Mouse (Mus musculus) MEL (cell line): ENCODE measurements around the gene Npy. TPM values are rescaled to one million over a fixed set of nuclear protein-coding genes. Genes with fewer than 3 reads are reported as not detected.

Experiments
- DNase-seq: peaks from one replicate; pipeline ENCODE4 v3.0.0; 2011; ENCODE audit warnings: low read depth, low spot score
- H3K27ac ChIP-seq: 2 replicates; pipeline ENCODE4 v1.5.1; 2012; ENCODE audit warnings: low read depth, mild to moderate bottlenecking, control low read depth, low read length, moderate library complexity; ENCODE audit not compliant: control insufficient read depth
- H3K27me3 ChIP-seq, 2 experiments: fragments of 150-350 bp in 1 of 2; sonication (generic) in 1 of 2; 2 replicates each; pipeline ENCODE4 v1.6.1; 2012; ENCODE audit warnings: low read length in 2 of 2, mild to moderate bottlenecking in 2 of 2, improper control_type of control experiment in 1 of 2, moderate library complexity in 1 of 2; ENCODE audit not compliant: insufficient read depth in 2 of 2, control insufficient read depth in 1 of 2
- H3K36me3 ChIP-seq, 2 experiments: 2 replicates each; pipeline ENCODE4 v1.6.1; 2012 to 2014; ENCODE audit warnings: low read length in 2 of 2, improper control_type of control experiment in 1 of 2, inconsistent platforms in 1 of 2, mild to moderate bottlenecking in 1 of 2; ENCODE audit not compliant: insufficient read depth in 2 of 2, control insufficient read depth in 1 of 2
- H3K4me1 ChIP-seq, 2 experiments: fragments of 150-350 bp in 1 of 2; sonication (generic) in 1 of 2; 2 replicates each; pipeline ENCODE4 v1.6.1; 2012; ENCODE audit warnings: low read length in 2 of 2, improper control_type of control experiment in 1 of 2, mild to moderate bottlenecking in 1 of 2; ENCODE audit not compliant: insufficient read depth in 2 of 2, control insufficient read depth in 1 of 2
- H3K4me3 ChIP-seq, 2 experiments: fragments of 150-350 bp in 1 of 2; sonication (generic) in 1 of 2; 2 replicates each; pipeline ENCODE4 v1.5.1; 2012; ENCODE audit warnings: low read depth in 2 of 2, low read length in 2 of 2, mild to moderate bottlenecking in 2 of 2, moderate library complexity in 2 of 2, control low read depth in 1 of 2, improper control_type of control experiment in 1 of 2; ENCODE audit not compliant: control insufficient read depth in 1 of 2, insufficient read depth in 1 of 2
- H3K79me2 ChIP-seq: 2 replicates; pipeline ENCODE4 v1.6.1; 2012; ENCODE audit warnings: mild to moderate bottlenecking, low read length, moderate library complexity; ENCODE audit not compliant: control insufficient read depth, poor library complexity, insufficient read depth
- H3K9ac ChIP-seq: 2 replicates; pipeline ENCODE4 v1.6.1; 2012; ENCODE audit warnings: low read depth, mild to moderate bottlenecking, control low read depth, low read length, moderate library complexity; ENCODE audit not compliant: control insufficient read depth, poor library complexity, severe bottlenecking
- H3K9me3 ChIP-seq: fragments of 150-350 bp; sonication (generic); replicated peaks from 2 replicates; pipeline ENCODE4 v1.6.1; 2012; ENCODE audit warnings: mild to moderate bottlenecking, low read length, improper control_type of control experiment, moderate library complexity; ENCODE audit not compliant: insufficient read depth
- CHD1 ChIP-seq: IDR thresholded peaks from 2 replicates; pipeline ENCODE4 v1.6.1; 2012; ENCODE audit warnings: low read depth, mild to moderate bottlenecking, inconsistent platforms, low read length, improper control_type of control experiment
- ELF1 ChIP-seq: IDR thresholded peaks from 2 replicates; pipeline ENCODE4 v1.6.1; 2014; ENCODE audit warnings: low read depth, mild to moderate bottlenecking, inconsistent platforms, low read length, improper control_type of control experiment, moderate library complexity
- GABPA ChIP-seq: IDR thresholded peaks from 2 replicates; pipeline ENCODE4 v1.6.1; 2012; ENCODE audit warnings: low read depth, mild to moderate bottlenecking, inconsistent platforms, low read length, improper control_type of control experiment, moderate library complexity
- GATA1 ChIP-seq: IDR thresholded peaks from 2 replicates; pipeline ENCODE4 v1.6.1; 2011; ENCODE audit warnings: low read depth, low read length, improper control_type of control experiment
- JUND ChIP-seq: IDR thresholded peaks from 2 replicates; pipeline ENCODE4 v1.6.1; 2011; ENCODE audit warnings: low read depth, mild to moderate bottlenecking, improper control_type of control experiment, low read length
- KAT2A ChIP-seq: conservative IDR thresholded peaks from 2 replicates; pipeline ENCODE4 v1.6.1; 2012; ENCODE audit warnings: low read depth, low read length, improper control_type of control experiment, inconsistent platforms
- MAX ChIP-seq: IDR thresholded peaks from 2 replicates; pipeline ENCODE4 v1.6.1; 2011; ENCODE audit warnings: low read length, improper control_type of control experiment
- MEF2A ChIP-seq: IDR thresholded peaks from 2 replicates; pipeline ENCODE4 v1.6.1; 2014; ENCODE audit warnings: low read depth, mild to moderate bottlenecking, inconsistent platforms, low read length, improper control_type of control experiment; ENCODE audit not compliant: poor library complexity, insufficient replicate concordance, severe bottlenecking; ENCODE audit errors: extremely low read depth
- MXI1 ChIP-seq: IDR thresholded peaks from 2 replicates; pipeline ENCODE4 v1.6.1; 2011; ENCODE audit warnings: mild to moderate bottlenecking, low read depth, low read length, improper control_type of control experiment
- MYC ChIP-seq: IDR thresholded peaks from 2 replicates; pipeline ENCODE4 v1.6.1; 2011; ENCODE audit warnings: low read depth, mild to moderate bottlenecking, low read length, improper control_type of control experiment, moderate library complexity
- NRF1 ChIP-seq: IDR thresholded peaks from 2 replicates; pipeline ENCODE4 v1.6.1; 2014; ENCODE audit warnings: low read depth, mild to moderate bottlenecking, inconsistent platforms, low read length, improper control_type of control experiment, moderate library complexity; ENCODE audit not compliant: poor library complexity, insufficient read depth, severe bottlenecking
- RAD21 ChIP-seq: IDR thresholded peaks from 2 replicates; pipeline ENCODE4 v1.6.1; 2011; ENCODE audit warnings: mild to moderate bottlenecking, low read depth, low read length, improper control_type of control experiment
- SIN3A ChIP-seq: IDR thresholded peaks from 2 replicates; pipeline ENCODE4 v1.6.1; 2012; ENCODE audit warnings: low read length, improper control_type of control experiment, inconsistent platforms
- SMC3 ChIP-seq: IDR thresholded peaks from 2 replicates; pipeline ENCODE4 v1.6.1; 2011; ENCODE audit warnings: low read depth, low read length, improper control_type of control experiment
- TBP ChIP-seq: IDR thresholded peaks from 2 replicates; pipeline ENCODE4 v1.8.0; 2011; ENCODE audit warnings: low read depth, low read length, improper control_type of control experiment
- TCF12 ChIP-seq: IDR thresholded peaks from 2 replicates; pipeline ENCODE4 v1.6.1; 2014; ENCODE audit warnings: low read depth, mild to moderate bottlenecking, inconsistent platforms, low read length, improper control_type of control experiment, moderate library complexity
- UBTF ChIP-seq: IDR thresholded peaks from 2 replicates; pipeline ENCODE4 v1.6.1; 2012; ENCODE audit warnings: low read depth, mild to moderate bottlenecking, inconsistent platforms, low read length, improper control_type of control experiment, moderate library complexity, borderline replicate concordance; ENCODE audit not compliant: insufficient read depth
- USF1 ChIP-seq: IDR thresholded peaks from 2 replicates; pipeline ENCODE4 v1.6.1; 2014; ENCODE audit warnings: low read depth, mild to moderate bottlenecking, inconsistent platforms, low read length, improper control_type of control experiment, moderate library complexity
- ZC3H11A ChIP-seq: IDR thresholded peaks from 2 replicates; pipeline ENCODE4 v1.6.1; 2012; ENCODE audit warnings: low read depth, mild to moderate bottlenecking, inconsistent platforms, low read length, improper control_type of control experiment
- ZKSCAN1 ChIP-seq: IDR thresholded peaks from 2 replicates; pipeline ENCODE4 v1.6.1; 2012; ENCODE audit warnings: low read depth, mild to moderate bottlenecking, inconsistent platforms, low read length, improper control_type of control experiment, moderate library complexity
- ZMIZ1 ChIP-seq: IDR thresholded peaks from 2 replicates; pipeline ENCODE4 v1.6.1; 2012; ENCODE audit warnings: low read depth, mild to moderate bottlenecking, inconsistent platforms, low read length, improper control_type of control experiment, moderate library complexity
- polyA plus RNA-seq, 2 experiments: library from polyadenylated mRNA; stranded (reverse) in 1 of 2; unstranded in 1 of 2; fragments of >175 nt in 1 of 2; fragments of >200 nt in 1 of 2; gene quantifications; 2 replicates each; pipeline versions ENCODE4 v1.2.1 to v1.2.4; 2012; ENCODE audit warnings: low replicate concordance in 2 of 2, low read depth in 1 of 2; ENCODE audit not compliant: insufficient read length in 2 of 2, insufficient read depth in 1 of 2, missing spikeins in 1 of 2
- total RNA-seq: library from RNA; depleted of rRNA; stranded (reverse); fragments of 300-350 nt; gene quantifications from 2 replicates; pipeline ENCODE4 v1.2.3, GENCODE M21; 2012

Gene Npy
- total and polyA plus RNA-seq, 3 experiments, result not detected

- no peaks in the 10 kb centered on the region for H3K27me3 ChIP-seq
- TF ChIP-seq SMC3 (no peak), MYC (no peak), MXI1 (no peak)
- H3K4me3 ChIP-seq, result no peak overlapping the region
Observed at GRCm38 (mm10) chr6:49871071-49871470, 48.6 kb downstream of the Npy start.

GRCm38 (mm10) chr6:49873556-49873955 is 51.0 kb downstream of the Npy start:
- no peak overlapping the region for H3K9ac ChIP-seq
- H3K9me3 ChIP-seq, result no peaks in the 10 kb centered on the region
- no peak overlapping the region for H3K27ac ChIP-seq
- H3K4me1 ChIP-seq, result no peaks in the 10 kb centered on the region
- no peaks in the 10 kb centered on the region for H3K79me2 ChIP-seq
- no peaks in the 10 kb centered on the region for H3K27me3 ChIP-seq
- H3K4me3 ChIP-seq, result no peak overlapping the region
- TF ChIP-seq NRF1 (no peak), MEF2A (no peak), GATA1 (no peak), ZC3H11A (no peak), ZKSCAN1 (no peak), SIN3A (no peak), GABPA (no peak), ZMIZ1 (no peak), MYC (no peak), TBP (no peak), USF1 (no peak), RAD21 (no peak), CHD1 (no peak), UBTF (no peak), MAX (no peak), TCF12 (no peak), ELF1 (no peak), KAT2A (no peak), JUND (no peak)
- TF ChIP-seq, all 39 proteins: peak for 0
- H3K36me3 ChIP-seq, result no peaks in the 10 kb centered on the region
- DNase-seq, result no peak

More at GRCm38 (mm10) chr6:49871071-49871470, 48.6 kb downstream of the Npy start:
- Histone ChIP-seq H3K4me1 (no peaks in the 10 kb centered on the region), H3K79me2 (no peaks in the 10 kb centered on the region), H3K36me3 (no peaks in the 10 kb centered on the region), H3K9me3 (no peaks in the 10 kb centered on the region), H3K9ac (no peak overlapping the region), H3K27ac (no peak overlapping the region)
- no peak for DNase-seq
